Mouse (Mus musculus): ENCODE measurements at regions not wholly inside any gene's neighbourhood (a gene's known extent, or its start where the extent isn't known, plus 50 kb on each side); places are given as distances from the start of the nearest gene placed in this dataset.

GRCm38 (mm10) chr19:22070246-22071030 is 68.4 kb upstream of the Trpm3 start:
- WGBS: 78% methylated on average over 15 of the region's 15 CpGs
- no peaks in the 10 kb centered on the region for H3K4me1 ChIP-seq

DNA sequence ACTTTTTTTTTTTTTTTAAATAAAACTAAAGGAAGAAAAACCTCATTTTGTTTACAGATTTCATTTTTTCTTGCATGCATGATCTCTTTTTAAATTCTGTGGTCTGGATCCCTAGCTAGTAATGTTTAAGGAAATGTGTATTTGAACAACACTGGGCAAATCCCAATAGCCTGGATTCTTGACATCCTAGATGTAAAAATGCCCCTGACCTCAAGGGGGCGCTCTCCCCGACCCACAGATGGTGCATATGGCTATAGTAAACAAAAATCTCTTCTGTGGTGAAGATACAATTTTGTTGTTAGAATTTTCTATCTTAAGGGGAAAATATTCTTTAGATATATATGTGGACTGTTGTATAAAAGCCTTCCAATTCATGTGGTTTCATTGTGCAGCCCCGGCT is 67.1 kb upstream of the Trpm3 start:
- H3K36me3 ChIP-seq: no peaks in the 10 kb centered on the region
- H3K4me3 ChIP-seq: no peak overlapping the region
- no peak overlapping the region for H3K9ac ChIP-seq
- no peaks in the 10 kb centered on the region for H3K9me3 ChIP-seq
- 29% methylated on average over 3 of the region's 3 CpGs for WGBS
- no peaks in the 10 kb centered on the region for H3K4me1 ChIP-seq
- ATAC-seq (ENCODE audit: insufficient number of reproducible peaks, low FRiP score, low TSS enrichment, low read depth): no peak
- no peaks in the 10 kb centered on the region for H3K27me3 ChIP-seq
- H3K27ac ChIP-seq: no peak overlapping the region
- no peak overlapping the region for H3K4me2 ChIP-seq

More at GRCm38 (mm10) chr19:22070246-22071030, 68.4 kb upstream of the Trpm3 start:
- H3K4me2 ChIP-seq: no peak overlapping the region
- H3K9ac ChIP-seq: no peak overlapping the region
- no peaks in the 10 kb centered on the region for H3K9me3 ChIP-seq
- no peak overlapping the region for H3K4me3 ChIP-seq
- no peak for ATAC-seq (ENCODE audit: insufficient number of reproducible peaks, low FRiP score, low TSS enrichment, low read depth)
- no peak overlapping the region for H3K27ac ChIP-seq
- H3K27me3 ChIP-seq: no peaks in the 10 kb centered on the region
- H3K36me3 ChIP-seq: no peaks in the 10 kb centered on the region

- Histone ChIP-seq H3K4me3 (no peak overlapping the region), H3K27me3 (no peaks in the 10 kb centered on the region), H3K27ac (no peak overlapping the region), H3K4me1 (no peaks in the 10 kb centered on the region), H3K9ac (no peak overlapping the region), H3K4me2 (no peak overlapping the region), H3K36me3 (no peaks in the 10 kb centered on the region), H3K9me3 (no peaks in the 10 kb centered on the region)
- 87% methylated on average over 7 of the region's 7 CpGs for WGBS
- no peak for ATAC-seq (ENCODE audit: insufficient number of reproducible peaks, low FRiP score, low TSS enrichment, low read depth)
Observed at GRCm38 (mm10) chr19:22074042-22074441, 64.8 kb upstream of the Trpm3 start.

- WGBS: 53% methylated on average over 4 of the region's 4 CpGs
- no peaks in the 10 kb centered on the region for H3K9me3 ChIP-seq
- no peak overlapping the region for H3K4me3 ChIP-seq
- H3K9ac ChIP-seq: no peak overlapping the region
- no peak overlapping the region for H3K27ac ChIP-seq
- H3K27me3 ChIP-seq: no peaks in the 10 kb centered on the region
- no peak for ATAC-seq (ENCODE audit: insufficient number of reproducible peaks, low FRiP score, low TSS enrichment, low read depth)
- H3K4me2 ChIP-seq: no peak overlapping the region
- H3K4me1 ChIP-seq: no peaks in the 10 kb centered on the region
- H3K36me3 ChIP-seq: no peaks in the 10 kb centered on the region
Observed at GRCm38 (mm10) chr19:22081448-22081847, 57.4 kb upstream of the Trpm3 start.
